Mouse (Mus musculus) limb, embryonic 10.5 days (tissue): ENCODE data around the gene Kalrn. TPM values are rescaled to one million over a fixed set of nuclear protein-coding genes. Genes with fewer than 3 reads are reported as not detected.

Experiments
- DNase-seq: peaks from one replicate; pipeline ENCODE4 v3.0.0-alpha.2; 2017; ENCODE audit warnings: low spot score
- H3K27ac ChIP-seq: fragments of 300-500 bp; sonication (generic); 2 replicates; pipeline ENCODE4 v1.5.1; 2016; ENCODE audit warnings: mild to moderate bottlenecking
- H3K27me3 ChIP-seq: fragments of 300-500 bp; sonication (generic); 2 replicates; pipeline ENCODE4 v1.6.1; 2016; ENCODE audit warnings: low read depth, mild to moderate bottlenecking; ENCODE audit not compliant: poor library complexity, severe bottlenecking
- H3K36me3 ChIP-seq: fragments of 300-500 bp; sonication (generic); 2 replicates; pipeline ENCODE4 v1.6.1; 2016; ENCODE audit warnings: mild to moderate bottlenecking, moderate library complexity
- H3K4me1 ChIP-seq: fragments of 300-500 bp; sonication (generic); 2 replicates; pipeline ENCODE4 v1.6.1; 2016
- H3K4me3 ChIP-seq: fragments of 300-500 bp; sonication (generic); 2 replicates; pipeline ENCODE4 v1.5.1; 2016; ENCODE audit warnings: mild to moderate bottlenecking, moderate library complexity
- H3K9me3 ChIP-seq: fragments of 300-500 bp; sonication (generic); replicated peaks from 2 replicates; pipeline ENCODE4 v1.6.1; 2016; ENCODE audit warnings: mild to moderate bottlenecking
- WGBS: fragments of 180-500 bp; shearing (Covaris S2); methylation state at CpG from one replicate; pipeline ENCODE4 v1.1.7; 2016; 5-methylcytosine and 5-hydroxymethylcytosine counted together
- polyA plus RNA-seq: library from polyadenylated mRNA; unstranded; fragments of >200 nt; fragmentation: Nextera tagmentation; extraction: Ambion mirVana; gene quantifications from 2 replicates; pipeline ENCODE4 v1.2.1, GENCODE M21; 2016

Kalrn gene
- polyA plus RNA-seq, 1 experiment from 2014 or later = 8.3 TPM

GRCm38 (mm10) chr16:33988358-33989012, 584.8 kb downstream of the Kalrn start:
- H3K9me3 ChIP-seq = no peaks in the 10 kb centered on the region
- no peak overlapping the region for H3K4me3 ChIP-seq
- no peak overlapping the region for H3K27ac ChIP-seq
- peak; percentile 71 for DNase-seq
- H3K36me3 ChIP-seq = no peaks in the 10 kb centered on the region
- H3K27me3 ChIP-seq = no peaks in the 10 kb centered on the region
- peaks cover 2% of the 10 kb centered on the region; the same call in 1 of the 2 replicates for H3K4me1 ChIP-seq
- 65% methylated on average over 17 of the region's 17 CpGs for WGBS

- Histone ChIP-seq H3K36me3 (no peaks in the 10 kb centered on the region), H3K4me3 (no peak overlapping the region), H3K4me1 (peaks cover 2% of the 10 kb centered on the region; the same call in 1 of the 2 replicates), H3K9me3 (no peaks in the 10 kb centered on the region), H3K27ac (no peak overlapping the region), H3K27me3 (no peaks in the 10 kb centered on the region)
- WGBS = 88% methylated on average over 7 of the region's 7 CpGs
- DNase-seq = no peak
Measured at GRCm38 (mm10) chr16:33986993-33987392, 586.3 kb downstream of the Kalrn start.

- DNase-seq = no peak
- 96% methylated on average over 6 of the region's 6 CpGs for WGBS
- Histone ChIP-seq H3K36me3 (no peaks in the 10 kb centered on the region), H3K4me1 (peaks cover 2% of the 10 kb centered on the region; the same call in 1 of the 2 replicates), H3K27me3 (no peaks in the 10 kb centered on the region), H3K4me3 (no peak overlapping the region), H3K9me3 (no peaks in the 10 kb centered on the region), H3K27ac (no peak overlapping the region)
Measured at GRCm38 (mm10) chr16:33985372-33985771, 588.0 kb downstream of the Kalrn start.

GRCm38 (mm10) chr16:33983712-33984111, 589.6 kb downstream of the Kalrn start:
- WGBS = 96% methylated on average over 6 of the region's 6 CpGs
- H3K36me3 ChIP-seq = no peaks in the 10 kb centered on the region
- H3K4me3 ChIP-seq = no peak overlapping the region
- H3K27ac ChIP-seq = no peak overlapping the region
- H3K27me3 ChIP-seq = no peaks in the 10 kb centered on the region
- no peak for DNase-seq
- peaks cover 1% of the 10 kb centered on the region; the same call in 1 of the 2 replicates for H3K4me1 ChIP-seq
- no peaks in the 10 kb centered on the region for H3K9me3 ChIP-seq

- no peaks in the 10 kb centered on the region for H3K27me3 ChIP-seq
- 89% methylated on average over 2 of the region's 2 CpGs for WGBS
Measured at GRCm38 (mm10) chr16:33979855-33980254, 593.5 kb downstream of the Kalrn start.

GRCm38 (mm10) chr16:33967283-33967640, 606.1 kb downstream of the Kalrn start:
- Histone ChIP-seq H3K9me3 (no peaks in the 10 kb centered on the region), H3K27ac (peak overlapping the region; percentile 90), H3K36me3 (peaks cover 23% of the 10 kb centered on the region), H3K27me3 (no peaks in the 10 kb centered on the region), H3K4me1 (peaks cover 19% of the 10 kb centered on the region), H3K4me3 (peak overlapping the region; percentile 76)
- no peak for DNase-seq
- WGBS = 77% methylated on average over 2 of the region's 2 CpGs

More at GRCm38 (mm10) chr16:33979855-33980254, 593.5 kb downstream of the Kalrn start:
- Histone ChIP-seq H3K36me3 (no peaks in the 10 kb centered on the region), H3K4me1 (no peaks in the 10 kb centered on the region), H3K27ac (no peak overlapping the region), H3K9me3 (no peaks in the 10 kb centered on the region), H3K4me3 (no peak overlapping the region)
- DNase-seq = no peak

- peaks cover 29% of the 10 kb centered on the region for H3K36me3 ChIP-seq
- no peaks in the 10 kb centered on the region for H3K27me3 ChIP-seq
- peak within 1 kb of the TSS; percentile 76 for H3K4me3 ChIP-seq
- DNase-seq = peak; percentile 95
- H3K27ac ChIP-seq = peak within 1 kb of the TSS; percentile 90
- peaks cover 19% of the 10 kb centered on the region for H3K4me1 ChIP-seq
- no peaks in the 10 kb centered on the region for H3K9me3 ChIP-seq
- WGBS = 2% methylated on average over 44 of the region's 44 CpGs
Measured at GRCm38 (mm10) chr16:33966538-33967282, 606.6 kb downstream of the Kalrn start, which contains the start of gene Umps. Umps (minus strand) TSS chr16:33967038.

GRCm38 (mm10) chr16:33965878-33966537, 607.3 kb downstream of the Kalrn start:
- Histone ChIP-seq H3K9me3 (no peaks in the 10 kb centered on the region), H3K4me3 (peak overlapping the region; percentile 76), H3K36me3 (peaks cover 36% of the 10 kb centered on the region), H3K27ac (peak overlapping the region; percentile 90), H3K4me1 (peaks cover 19% of the 10 kb centered on the region), H3K27me3 (no peaks in the 10 kb centered on the region)
- WGBS = 18% methylated on average over 15 of the region's 15 CpGs
- no peak for DNase-seq

GRCm38 (mm10) chr16:33963509-33963908, 609.8 kb downstream of the Kalrn start:
- Histone ChIP-seq H3K9me3 (no peaks in the 10 kb centered on the region), H3K4me3 (no peak overlapping the region), H3K4me1 (peaks cover 19% of the 10 kb centered on the region), H3K27ac (no peak overlapping the region), H3K27me3 (no peaks in the 10 kb centered on the region), H3K36me3 (peaks cover 61% of the 10 kb centered on the region)
- 97% methylated on average over 6 of the region's 6 CpGs for WGBS
- no peak for DNase-seq

GRCm38 (mm10) chr16:33954793-33955192, 618.5 kb downstream of the Kalrn start:
- no peaks in the 10 kb centered on the region for H3K9me3 ChIP-seq
- H3K4me1 ChIP-seq = no peaks in the 10 kb centered on the region
- 91% methylated on average over 1 of the region's 1 CpGs for WGBS
- DNase-seq = no peak
- H3K36me3 ChIP-seq = peaks cover 82% of the 10 kb centered on the region
- H3K4me3 ChIP-seq = no peak overlapping the region
- H3K27ac ChIP-seq = no peak overlapping the region
- H3K27me3 ChIP-seq = no peaks in the 10 kb centered on the region

GRCm38 (mm10) chr16:33953008-33953407, 620.3 kb downstream of the Kalrn start:
- Histone ChIP-seq H3K27ac (no peak overlapping the region), H3K36me3 (peaks cover 82% of the 10 kb centered on the region), H3K9me3 (no peaks in the 10 kb centered on the region), H3K4me1 (no peaks in the 10 kb centered on the region), H3K27me3 (no peaks in the 10 kb centered on the region), H3K4me3 (no peak overlapping the region)
- WGBS = 88% methylated on average over 4 of the region's 4 CpGs
- no peak for DNase-seq

GRCm38 (mm10) chr16:33950830-33951229, 622.5 kb downstream of the Kalrn start:
- H3K27ac ChIP-seq = no peak overlapping the region
- H3K4me1 ChIP-seq = peaks cover 16% of the 10 kb centered on the region
- no peaks in the 10 kb centered on the region for H3K9me3 ChIP-seq
- no peaks in the 10 kb centered on the region for H3K27me3 ChIP-seq
- H3K36me3 ChIP-seq = peaks cover 82% of the 10 kb centered on the region
- peak; percentile 87 for DNase-seq
- 18% methylated on average over 4 of the region's 4 CpGs for WGBS
- no peak overlapping the region for H3K4me3 ChIP-seq

GRCm38 (mm10) chr16:33950386-33950785, 622.9 kb downstream of the Kalrn start:
- Histone ChIP-seq H3K27ac (no peak overlapping the region), H3K9me3 (no peaks in the 10 kb centered on the region), H3K4me1 (peaks cover 20% of the 10 kb centered on the region), H3K36me3 (peaks cover 81% of the 10 kb centered on the region), H3K4me3 (no peak overlapping the region), H3K27me3 (no peaks in the 10 kb centered on the region)
- DNase-seq = peak; percentile 32
- WGBS = 86% methylated on average over 6 of the region's 6 CpGs
